Mouse (Mus musculus) ovary, postnatal 36 days (tissue): Measurements from ENCODE around the gene Fam210b.

Source experiments
- DNase-seq: peaks from one replicate; pipeline ENCODE4 v3.0.0; 2022; ENCODE audit warnings: low spot score, mixed read lengths

Fam210b gene

GRCm38 (mm10) chr2:172404239-172404638, 58.9 kb downstream of the Fam210b start:
- DNase-seq = no peak

GRCm38 (mm10) chr2:172405011-172405410, 59.6 kb downstream of the Fam210b start:
- no peak for DNase-seq
